Mouse (Mus musculus) bone marrow, adult 2 months (tissue): Measurements from ENCODE around the gene Trpd52l3.

ENCODE experiments used
- CTCF ChIP-seq: fragments of 200-500 bp; IDR thresholded peaks from 2 replicates; pipeline ENCODE4 v1.5.1; 2011; ENCODE audit warnings: low read length, control low read depth; ENCODE audit not compliant: control insufficient read depth, insufficient read depth
- POLR2A ChIP-seq: fragments of 200-500 bp; IDR thresholded peaks from 2 replicates; pipeline ENCODE4 v1.6.1; 2011; ENCODE audit warnings: low read depth, mild to moderate bottlenecking, control low read depth, low read length, borderline replicate concordance; ENCODE audit not compliant: control insufficient read depth

- TF ChIP-seq POLR2A (no peak), CTCF (no peak)
Observed at GRCm38 (mm10) chr19:30016156-30016555, 12.6 kb downstream of the Trpd52l3 start.
